Mouse (Mus musculus) stomach, embryonic 14.5 days (tissue): Measurements from ENCODE around the gene Gab2. TPM values are rescaled to one million over a fixed set of nuclear protein-coding genes. Genes with fewer than 3 reads are reported as not detected.

Experiments used
- ATAC-seq: fragments of 200-750 bp; cut with Nextera tagmentation; 2 replicates; pipeline ENCODE4 v1.8.0; 2017; ENCODE audit warnings: low read depth, moderate TSS enrichment; ENCODE audit not compliant: insufficient number of reproducible peaks, insufficient read depth, low FRiP score
- H3K27ac ChIP-seq: fragments of 300-500 bp; sonication (generic); 2 replicates; pipeline ENCODE4 v1.5.1; 2014; ENCODE audit warnings: mild to moderate bottlenecking, low read length, moderate library complexity, mixed read lengths
- H3K27me3 ChIP-seq: fragments of 300-500 bp; sonication (generic); 2 replicates; pipeline ENCODE4 v1.6.1; 2014; ENCODE audit warnings: low read length, control low read depth, mixed read lengths; ENCODE audit not compliant: control insufficient read depth, insufficient read depth
- H3K36me3 ChIP-seq: fragments of 300-500 bp; sonication (generic); 2 replicates; pipeline ENCODE4 v1.6.1; 2014; ENCODE audit warnings: mild to moderate bottlenecking, control low read depth, low read length, moderate library complexity, mixed read lengths; ENCODE audit not compliant: control insufficient read depth, insufficient read depth
- H3K4me1 ChIP-seq: fragments of 300-500 bp; sonication (generic); 2 replicates; pipeline ENCODE4 v1.6.1; 2014; ENCODE audit warnings: low read length, control low read depth, mixed read lengths; ENCODE audit not compliant: control insufficient read depth, insufficient read depth
- H3K4me2 ChIP-seq: fragments of 300-500 bp; sonication (generic); replicated peaks from 2 replicates; pipeline ENCODE4 v1.6.1; 2014; ENCODE audit warnings: low read depth, low read length, control low read depth
- H3K4me3 ChIP-seq: fragments of 300-500 bp; sonication (generic); 2 replicates; pipeline ENCODE4 v1.5.1; 2014; ENCODE audit warnings: low read depth, low read length, control low read depth
- H3K9ac ChIP-seq: fragments of 300-500 bp; sonication (generic); replicated peaks from 2 replicates; pipeline ENCODE4 v1.6.1; 2014; ENCODE audit warnings: low read depth, mild to moderate bottlenecking, control low read depth, low read length, moderate library complexity, mixed read lengths
- H3K9me3 ChIP-seq: fragments of 300-500 bp; sonication (generic); 2 replicates; pipeline ENCODE4 v1.6.1; 2016; ENCODE audit warnings: low read depth, low read length, control low read depth; ENCODE audit not compliant: control insufficient read depth
- WGBS: fragments of 180-500 bp; shearing (Covaris S2); extraction: QIAGEN DNeasy Blood & Tissue Kit; methylation state at CpG from one replicate; pipeline ENCODE4 v1.1.7; 2014; 5-methylcytosine and 5-hydroxymethylcytosine counted together
- polyA plus RNA-seq: library from polyadenylated mRNA; unstranded; fragments of >200 nt; fragmentation: Nextera tagmentation; extraction: Ambion mirVana; gene quantifications from 2 replicates; pipeline ENCODE4 v1.2.1, GENCODE M21; 2014

Gene Gab2
- polyA plus RNA-seq, 1 experiment from 2014 or later: 9.7 TPM

GRCm38 (mm10) chr7:97356875-97357276 lies 275.5 kb downstream of the Gab2 start:
- H3K9me3 ChIP-seq: no peaks in the 10 kb centered on the region
- no peak overlapping the region for H3K4me2 ChIP-seq
- 69% methylated on average over 5 of the region's 5 CpGs for WGBS
- ATAC-seq: no peak
- H3K27ac ChIP-seq: no peak overlapping the region
- H3K9ac ChIP-seq: no peak overlapping the region
- no peaks in the 10 kb centered on the region for H3K27me3 ChIP-seq
- no peaks in the 10 kb centered on the region for H3K36me3 ChIP-seq
- no peak overlapping the region for H3K4me3 ChIP-seq
- 0 out of 2 replicates have a peak, but pooled peaks cover 6% of the 10 kb centered on the region for H3K4me1 ChIP-seq

- 66% methylated on average over 3 of the region's 3 CpGs for WGBS
- H3K4me3 ChIP-seq: no peak overlapping the region
These were observed 276.5 kb downstream of the Gab2 start for GRCm38 (mm10) chr7:97357840-97358239.

DNA sequence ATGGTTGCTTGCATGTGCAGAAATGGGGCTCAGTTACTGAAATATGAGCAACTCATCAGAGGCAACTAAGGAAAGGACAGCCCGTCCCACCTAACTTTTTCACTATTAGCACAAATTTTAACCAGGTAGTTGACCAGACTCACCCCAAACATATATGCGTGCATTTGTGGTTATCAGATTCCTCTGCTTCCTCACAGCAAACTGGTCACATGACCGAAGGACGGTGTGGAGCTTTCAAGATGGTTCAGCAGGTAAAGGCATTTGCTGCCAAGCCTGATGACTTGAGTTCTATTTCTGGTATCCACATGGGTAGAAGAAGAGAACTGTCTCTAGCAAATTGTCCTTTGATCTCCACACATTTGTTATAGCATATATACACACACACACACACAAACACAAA lies 277.0 kb downstream of the Gab2 start:
- H3K9ac ChIP-seq: no peak overlapping the region
- H3K4me1 ChIP-seq: 0 out of 2 replicates have a peak, but pooled peaks cover 6% of the 10 kb centered on the region
- H3K27me3 ChIP-seq: no peaks in the 10 kb centered on the region
- H3K9me3 ChIP-seq: no peaks in the 10 kb centered on the region
- ATAC-seq: no peak
- H3K4me2 ChIP-seq: no peak overlapping the region
- H3K27ac ChIP-seq: no peak overlapping the region
- WGBS: 85% methylated on average over 4 of the region's 4 CpGs
- H3K36me3 ChIP-seq: no peaks in the 10 kb centered on the region
- H3K4me3 ChIP-seq: no peak overlapping the region

More at GRCm38 (mm10) chr7:97357840-97358239, 276.5 kb downstream of the Gab2 start:
- no peak overlapping the region for H3K27ac ChIP-seq
- 0 out of 2 replicates have a peak, but pooled peaks cover 6% of the 10 kb centered on the region for H3K4me1 ChIP-seq
- H3K27me3 ChIP-seq: no peaks in the 10 kb centered on the region
- H3K9me3 ChIP-seq: no peaks in the 10 kb centered on the region
- H3K4me2 ChIP-seq: no peak overlapping the region
- no peak for ATAC-seq
- H3K36me3 ChIP-seq: no peaks in the 10 kb centered on the region
- H3K9ac ChIP-seq: no peak overlapping the region

Other genes starting within 250 kb of the Gab2 start
- 23.5 and 25.0 TPM in 2 replicates for gene Nars2, start 130.1 kb upstream of the Gab2 start, polyA plus RNA-seq